Mouse (Mus musculus): ENCODE measurements around the gene Selenoi.

The Selenoi gene

DNA sequence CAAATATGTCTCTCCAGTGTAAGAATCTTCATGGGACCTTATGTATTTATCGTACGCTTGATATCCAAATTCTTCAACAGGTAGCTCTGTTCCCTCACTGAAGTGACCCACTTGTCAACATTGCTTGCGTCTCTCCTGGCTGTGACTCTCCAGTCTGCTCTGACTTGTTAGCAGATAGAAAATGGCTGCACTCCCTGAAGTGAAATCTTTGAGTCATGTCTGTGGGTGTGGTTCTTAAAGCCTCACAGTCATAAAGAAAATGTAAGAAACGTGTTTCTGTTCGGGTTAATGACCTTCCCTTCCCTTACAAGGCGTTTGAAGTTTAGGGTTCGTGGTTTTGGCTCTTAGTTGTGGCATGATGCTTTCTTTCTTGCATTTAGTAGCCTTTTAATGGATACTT, 8.2 kb downstream of the Selenoi start:
- no peak for DNase-seq

DNA sequence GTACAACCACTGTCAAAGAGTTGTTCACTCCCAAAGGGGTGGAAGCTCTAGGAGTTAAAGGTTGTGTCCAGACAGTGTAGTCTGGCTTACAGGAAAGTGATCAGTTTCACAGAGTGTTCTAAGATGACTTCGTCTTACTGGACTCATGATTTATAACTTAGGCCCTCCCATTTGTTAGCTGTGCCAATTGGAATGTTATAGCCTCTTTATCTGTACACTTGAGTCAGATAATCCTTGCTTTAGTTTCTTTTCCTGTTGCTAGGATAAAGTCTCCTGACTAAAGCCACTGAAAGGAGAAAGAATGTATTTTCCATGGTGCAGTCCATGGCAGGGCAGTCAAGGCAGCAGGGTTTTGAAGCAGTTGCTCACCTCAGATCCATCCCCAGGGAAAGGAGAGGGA, 10.0 kb downstream of the Selenoi start:
- DNase-seq: no peak

DNA sequence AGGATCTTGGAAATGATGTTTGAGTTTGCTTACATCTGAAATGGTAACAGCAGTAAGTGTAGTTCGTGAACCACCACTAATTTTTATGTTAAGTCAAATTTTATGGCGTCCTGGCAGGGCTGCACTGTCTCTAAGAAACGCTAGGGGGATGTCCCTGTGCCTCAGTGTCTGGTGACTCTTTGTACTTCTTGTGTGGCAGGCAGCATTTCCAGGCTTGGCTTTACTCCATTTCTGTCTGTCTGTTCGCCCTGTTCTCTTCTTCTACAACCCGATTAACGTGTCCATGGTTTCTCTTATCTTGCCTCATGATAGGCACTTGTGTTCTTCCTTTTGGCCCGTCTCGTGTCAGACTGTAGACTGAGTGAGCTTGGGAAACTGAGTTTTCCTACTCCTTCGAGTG, 11.4 kb downstream of the Selenoi start:
- no peak for DNase-seq

DNA sequence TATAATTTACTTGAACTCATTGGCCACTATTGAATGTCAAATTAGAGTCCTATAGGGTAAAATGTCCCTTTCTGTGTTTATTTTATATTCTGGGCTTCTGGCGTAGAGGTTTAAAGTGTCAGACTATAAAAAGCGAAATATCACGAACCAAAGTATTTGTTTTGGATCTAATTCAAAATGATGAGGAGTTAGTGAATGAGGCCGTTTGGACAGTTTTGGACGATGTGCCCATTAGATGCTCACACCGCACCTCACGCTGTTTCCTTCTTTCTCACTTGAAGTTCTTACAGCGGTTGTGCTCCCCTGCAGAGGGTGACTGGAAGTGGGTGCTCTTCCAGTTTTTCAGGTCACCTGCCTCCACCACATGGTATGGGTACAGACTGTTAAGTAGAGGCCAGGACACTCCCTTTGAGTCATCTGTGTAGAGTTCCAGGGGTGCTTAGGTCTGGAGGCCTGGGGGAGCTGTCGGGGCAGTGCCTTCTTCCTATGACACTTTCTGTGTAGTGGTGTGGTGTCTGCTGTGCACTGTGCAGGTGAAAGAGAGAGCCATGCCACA, 13.6 kb downstream of the Selenoi start:
- DNase-seq: no peak

DNA sequence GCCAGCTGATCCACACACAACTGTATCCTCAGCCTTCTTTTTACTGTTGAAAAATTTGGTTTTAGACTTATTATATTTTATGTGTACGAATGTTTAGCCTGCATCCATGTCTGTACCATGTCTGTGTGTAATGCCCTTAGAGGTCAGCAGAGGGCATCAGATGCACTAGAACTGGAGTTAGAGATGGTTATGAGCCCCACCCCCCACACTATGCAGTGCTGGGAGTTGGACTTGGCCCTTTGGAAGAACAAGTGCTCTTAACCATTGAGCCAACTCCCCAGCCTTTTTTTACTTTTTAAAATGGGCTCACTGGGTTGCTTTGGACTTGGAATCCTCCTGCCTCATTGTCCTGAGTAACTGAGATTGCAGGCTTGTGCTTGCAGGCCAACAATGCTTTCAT, 15.3 kb downstream of the Selenoi start:
- DNase-seq: no peak

DNA sequence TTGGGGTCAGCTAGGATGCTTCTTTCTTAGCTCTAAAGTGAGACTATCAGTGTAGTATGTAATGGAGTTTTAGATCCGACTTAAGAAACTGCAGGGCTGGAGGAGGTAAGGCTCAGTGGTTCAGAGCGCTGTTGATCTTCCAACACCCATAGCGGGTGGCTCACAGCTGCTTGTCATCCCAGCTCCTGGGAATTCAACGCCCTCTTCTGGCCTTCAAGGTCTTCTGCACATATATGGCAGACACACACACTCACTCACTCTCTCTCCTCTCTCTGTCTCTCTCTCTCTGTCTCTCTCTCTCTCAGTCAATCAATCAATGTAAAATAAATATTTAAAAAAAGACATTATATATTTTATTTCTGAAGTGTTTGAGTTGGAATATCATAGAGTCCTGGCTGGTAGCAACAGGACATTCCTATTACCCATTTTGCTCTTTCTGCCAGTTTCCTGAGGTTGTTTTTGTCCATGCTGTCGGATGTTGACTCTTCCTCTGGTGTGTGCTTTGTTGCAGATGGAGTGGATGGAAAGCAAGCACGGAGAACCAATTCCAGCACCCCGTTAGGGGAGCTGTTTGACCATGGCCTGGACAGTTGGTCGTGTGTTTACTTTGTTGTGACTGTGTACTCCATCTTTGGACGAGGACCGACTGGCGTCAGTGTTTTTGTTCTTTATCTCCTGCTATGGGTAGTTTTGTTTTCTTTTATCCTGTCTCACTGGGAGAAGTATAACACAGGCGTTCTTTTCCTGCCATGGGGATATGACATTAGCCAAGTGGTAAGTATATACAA, 23.4 kb downstream of the Selenoi start:
- no peak for DNase-seq

DNA sequence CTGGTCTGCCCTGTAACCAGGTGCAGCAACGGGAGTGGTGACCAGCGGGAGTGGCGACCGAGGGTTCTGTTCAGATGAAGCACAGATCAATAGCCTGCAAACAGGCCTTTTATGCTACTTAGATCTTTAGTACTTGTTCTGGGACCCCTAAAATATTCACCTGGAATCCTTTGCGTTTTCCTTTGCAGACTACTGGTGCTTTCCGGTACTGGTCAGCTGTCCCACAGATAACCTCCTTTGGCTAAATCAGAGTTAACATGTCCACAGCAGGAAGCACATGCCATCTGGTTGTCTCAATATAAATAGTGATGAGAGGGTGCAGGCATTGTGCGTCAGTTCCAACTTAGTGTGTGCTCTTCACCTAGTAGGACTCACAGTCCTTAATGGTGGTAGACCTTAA, 26.4 kb downstream of the Selenoi start:
- DNase-seq: no peak

DNA sequence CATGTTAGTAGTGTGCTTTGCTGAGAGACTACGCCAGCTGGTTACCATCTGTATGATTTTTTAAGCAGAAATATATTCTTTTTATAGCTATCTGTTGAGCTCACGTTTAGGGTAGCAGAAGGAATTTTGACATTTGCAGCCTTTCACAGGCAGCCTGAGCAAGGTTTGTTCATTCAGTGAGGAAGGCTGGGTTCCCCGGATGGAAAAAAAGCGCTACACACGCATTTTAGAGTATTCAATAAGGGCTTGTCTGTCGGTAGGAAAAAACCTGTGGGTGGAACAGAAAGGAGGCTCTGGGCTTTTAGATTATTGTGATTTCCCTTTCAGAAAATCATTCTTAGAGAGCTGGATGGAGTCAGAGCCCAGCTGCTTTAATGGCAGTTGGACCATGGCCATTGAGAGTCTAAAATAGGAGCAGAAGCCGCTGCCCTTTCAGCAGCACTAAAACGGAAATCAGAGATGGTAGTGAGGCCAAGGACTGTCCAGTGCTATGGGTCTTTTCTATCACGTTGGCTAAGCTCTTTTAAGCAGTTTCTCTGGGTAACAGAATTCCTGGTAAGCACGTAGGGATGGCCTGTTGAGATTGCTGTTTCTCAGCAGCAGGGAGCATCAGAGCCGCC, 38.3 kb downstream of the Selenoi start:
- peak; percentile 35 for DNase-seq

DNA sequence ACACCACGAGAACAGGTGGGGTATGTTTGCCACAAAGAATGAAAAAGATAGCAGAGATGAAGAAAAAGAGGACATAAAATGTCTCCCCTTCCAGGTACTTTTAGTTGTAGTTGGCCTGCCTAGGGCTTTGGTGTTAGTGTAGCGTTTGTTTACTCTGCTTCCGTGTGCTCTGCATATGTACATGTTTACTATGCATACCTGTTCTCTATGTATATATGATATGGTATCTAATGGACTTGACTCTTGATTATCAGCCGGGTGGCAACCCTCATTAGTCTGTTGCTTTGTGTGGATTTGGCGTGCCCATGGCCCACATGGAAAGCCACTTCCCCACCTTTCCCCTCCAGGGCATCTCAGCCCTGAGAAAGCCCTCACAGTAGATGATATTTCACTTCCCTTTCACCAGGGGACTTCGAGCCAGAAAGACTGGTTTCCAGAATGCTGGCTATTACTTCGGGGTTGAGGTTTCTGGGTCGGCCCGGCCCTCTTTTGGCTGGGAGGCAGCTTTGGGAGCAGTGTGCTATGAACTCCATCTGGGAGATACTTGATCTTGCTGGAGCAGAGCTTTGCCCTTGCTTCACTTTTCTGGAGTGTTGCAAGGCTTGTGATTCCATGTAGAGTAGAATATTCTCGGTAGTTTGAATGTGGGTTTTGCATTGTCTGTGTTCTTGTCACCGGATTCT, 39.4 kb downstream of the Selenoi start:
- peak; percentile 33 for DNase-seq

DNA sequence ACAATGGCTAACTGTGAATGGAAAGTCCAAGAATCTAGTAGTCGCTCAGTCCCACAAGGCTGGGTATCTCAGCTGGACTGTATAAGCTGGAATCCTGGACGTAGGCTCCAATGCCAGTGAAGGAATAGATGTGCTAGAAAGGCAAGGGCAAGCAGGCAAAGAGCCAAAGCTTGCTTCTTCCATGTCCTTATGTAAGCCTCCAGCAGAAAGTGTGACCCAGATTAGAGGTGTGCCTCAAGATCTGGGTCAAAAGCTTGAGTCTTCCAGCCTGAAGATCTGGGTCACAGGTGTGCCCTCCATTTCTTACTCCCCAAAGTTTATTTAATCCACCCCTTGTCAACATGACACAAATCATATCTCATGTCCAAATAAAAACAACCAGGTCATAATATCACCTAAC, 44.0 kb downstream of the Selenoi start:
- DNase-seq: no peak

DNA sequence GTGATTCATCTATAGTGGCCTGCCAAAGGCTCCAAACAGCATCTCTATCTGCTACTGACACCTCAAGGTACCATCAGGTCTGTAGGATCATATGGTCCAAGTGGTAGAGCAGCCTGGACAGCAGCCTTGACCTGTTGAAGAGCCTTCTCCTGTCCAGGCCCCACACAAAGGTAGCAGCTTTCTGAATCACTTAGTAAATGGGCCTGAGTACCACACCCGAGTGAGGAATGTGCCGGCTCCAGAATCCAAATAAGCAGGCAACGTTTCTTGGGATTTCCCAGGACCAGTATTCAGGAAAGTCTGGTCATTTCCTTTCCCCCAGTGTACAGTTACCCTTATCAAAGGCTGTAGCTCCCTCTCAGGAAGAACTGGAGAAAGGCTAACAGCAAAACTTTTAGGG, 46.6 kb downstream of the Selenoi start:
- no peak for DNase-seq

DNA sequence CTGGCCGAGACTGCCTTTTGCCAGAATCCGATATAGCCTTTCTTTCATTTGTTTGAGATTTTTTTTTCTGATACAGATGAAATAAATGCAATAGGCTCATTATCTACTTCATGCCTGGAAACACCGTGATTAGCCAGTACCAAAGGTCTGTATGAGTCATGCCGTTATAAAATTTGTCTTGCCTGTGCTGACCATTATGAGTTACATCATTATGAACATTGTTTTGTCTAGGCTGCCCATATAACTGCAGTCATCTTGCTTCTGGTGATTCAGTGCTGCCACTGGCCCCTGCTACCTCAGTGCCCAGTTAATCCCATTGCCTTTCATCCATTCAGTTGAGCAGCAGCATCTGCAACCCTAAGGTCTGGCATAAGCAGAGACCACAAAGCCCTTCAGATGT, 47.1 kb downstream of the Selenoi start:
- DNase-seq: no peak

DNA sequence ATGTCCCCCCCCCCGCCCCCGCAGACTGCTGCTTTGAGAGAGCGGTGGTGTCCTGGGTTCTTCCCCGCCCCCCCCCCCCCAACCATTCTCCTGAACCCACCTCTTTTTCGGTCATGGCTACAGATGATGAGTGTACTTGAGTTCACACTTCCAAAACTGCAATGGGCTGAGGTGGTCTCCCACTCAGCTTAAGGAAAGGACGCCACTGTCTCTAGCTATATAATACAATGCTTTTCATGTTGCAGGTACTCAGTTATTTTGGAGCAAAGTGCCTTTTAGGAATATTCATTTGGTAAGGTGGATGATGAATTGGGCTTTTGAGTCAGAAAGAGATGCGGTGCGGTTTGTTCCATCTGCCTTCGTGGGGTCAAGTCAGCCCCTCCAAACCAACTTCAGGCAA, 48.5 kb downstream of the Selenoi start:
- no peak for DNase-seq

DNA sequence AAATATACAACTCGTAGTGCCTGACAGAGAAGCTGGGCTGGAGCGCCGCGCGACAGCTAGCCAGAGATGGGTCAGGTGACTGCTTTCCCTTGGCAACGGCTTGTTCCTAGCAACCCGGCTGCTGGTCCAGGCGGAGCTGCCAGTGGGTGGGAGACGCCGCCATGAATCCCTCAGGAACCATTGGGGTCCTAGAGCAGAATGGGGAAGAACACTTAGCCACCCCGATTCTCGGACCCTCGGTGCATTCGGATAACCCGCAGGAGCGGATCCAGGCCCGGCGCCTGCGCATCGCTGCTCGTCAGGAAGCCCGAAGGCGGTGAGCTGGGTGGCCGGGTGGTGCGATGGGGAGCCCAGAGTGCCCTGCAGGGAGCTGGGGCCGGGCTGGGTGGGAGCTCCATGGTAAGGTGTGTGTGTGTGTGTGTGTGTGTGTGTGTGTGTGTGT, 48.9 kb downstream of the Selenoi start, which contains the start of gene Drc1:
Drc1 (plus strand) TSS at position 98 of the 442 bp plus-strand sequence.
- peak; percentile 15 for DNase-seq

DNA sequence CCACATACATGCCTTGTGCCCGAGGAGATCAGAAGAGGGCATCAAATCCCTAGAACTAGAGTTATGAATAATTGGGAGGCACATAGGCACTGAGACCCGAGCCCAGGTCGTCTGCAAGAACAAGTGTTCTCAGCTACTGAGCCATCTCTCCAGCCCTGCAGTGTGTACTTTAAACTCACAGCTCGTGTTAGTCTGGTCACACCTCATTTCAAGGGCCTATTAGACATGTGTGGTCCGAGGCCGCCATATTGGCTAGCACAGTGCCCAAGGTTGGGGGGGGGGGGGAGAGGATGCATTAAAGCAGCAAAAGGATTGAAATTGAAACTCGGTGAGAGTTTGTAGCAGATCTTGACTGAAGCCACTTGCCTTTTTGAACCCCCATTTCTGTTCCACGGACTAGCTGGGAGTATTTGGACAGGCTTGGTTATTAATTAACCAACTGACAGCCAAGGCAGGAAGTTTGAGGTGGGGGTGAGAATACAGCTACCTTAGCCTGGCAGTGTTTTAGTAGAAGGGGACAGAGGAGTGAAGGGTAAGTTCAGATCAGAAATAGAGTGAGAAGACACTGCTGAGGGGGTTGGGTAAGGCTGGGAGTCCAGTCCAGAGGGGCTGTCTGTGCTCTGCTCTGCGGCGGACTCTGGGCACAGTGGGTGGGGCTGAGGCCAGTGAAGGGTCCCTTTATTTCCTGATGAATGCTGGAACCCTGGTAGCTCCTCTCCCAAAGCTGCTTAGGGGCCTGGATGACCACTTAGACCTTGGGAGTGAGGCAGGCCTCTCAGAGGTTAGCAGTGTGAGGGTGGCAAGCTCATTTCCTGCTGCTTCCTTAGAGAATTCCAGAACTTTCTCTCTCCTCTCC, 53.8 kb downstream of the Selenoi start:
- DNase-seq: no peak

DNA sequence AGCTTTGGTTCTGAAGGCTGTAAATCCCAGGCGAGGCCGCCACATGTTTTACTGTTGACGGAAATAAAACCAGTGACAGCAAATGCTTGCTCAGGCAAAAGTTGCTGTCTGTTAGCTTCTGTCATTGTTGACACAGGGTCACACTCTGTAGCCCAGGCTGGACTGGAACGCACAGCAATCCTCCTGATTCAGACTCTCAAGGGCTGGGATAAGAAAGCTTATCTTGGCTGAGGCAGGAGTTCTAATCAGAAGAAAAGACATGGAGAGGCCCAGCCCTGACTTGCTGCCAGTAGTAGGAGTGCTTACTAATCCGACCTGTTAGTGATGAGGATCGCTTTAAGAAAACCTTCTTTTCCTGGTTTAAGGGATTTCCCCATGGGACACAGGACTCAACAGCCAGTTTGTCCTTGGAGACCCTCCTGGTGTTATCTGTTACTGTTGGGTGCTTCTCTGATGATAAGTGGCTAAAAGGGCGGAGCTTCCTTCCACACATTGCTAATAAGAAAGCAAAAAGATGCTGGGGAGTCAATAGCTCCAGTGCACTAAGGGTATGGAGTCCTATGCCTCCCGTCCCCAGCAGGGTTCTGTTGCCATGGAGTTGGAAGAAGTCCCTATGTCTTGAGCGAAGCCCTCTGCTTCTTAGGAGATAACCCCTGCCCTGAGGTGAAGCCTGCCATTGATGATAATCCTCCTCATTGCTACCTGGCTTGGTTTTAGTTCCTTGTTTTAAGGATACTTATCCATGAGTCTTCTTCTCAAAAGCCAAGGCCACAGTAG, 54.9 kb downstream of the Selenoi start:
- DNase-seq: no peak
